Mouse (Mus musculus): Measurements from ENCODE around the gene Zfp329. TPM values are rescaled to one million over a fixed set of nuclear protein-coding genes. Genes with fewer than 3 reads are reported as not detected.

Zfp329 gene
- 1.7 and 2.3 TPM in 2 replicates for polyA plus RNA-seq (2015; fragmentation: Nextera tagmentation; extraction: Ambion mirVana)

GRCm38 (mm10) chr7:12818521-12819295 is at the start of gene Zfp329:
Gene Zfp329, minus strand, starts transcription at chr7:12818858.
- 0 out of 2 replicates have a peak within 1 kb of the TSS, but pooled peaks have one; percentile 29 for H3K27ac ChIP-seq (ENCODE audit: low read length)

GRCm38 (mm10) chr7:12835779-12836178 is 17.1 kb upstream of the Zfp329 start:
- H3K4me2 ChIP-seq (ENCODE audit: low read depth, low read length): peak overlapping the region; percentile 69
- ATAC-seq (ENCODE audit: low read depth): no peak
- peaks cover 37% of the 10 kb centered on the region for H3K36me3 ChIP-seq (ENCODE audit: control insufficient read depth, insufficient read depth)
- no peaks in the 10 kb centered on the region for H3K27me3 ChIP-seq (ENCODE audit: control insufficient read depth, insufficient read depth, low read depth, low read length)
- H3K27ac ChIP-seq (ENCODE audit: low read length): no peak overlapping the region
- H3K4me3 ChIP-seq (ENCODE audit: low read depth, low read length): peak overlapping the region; percentile 70
- no peak overlapping the region for H3K9ac ChIP-seq (ENCODE audit: low read depth, low read length)
- peaks cover 5% of the 10 kb centered on the region for H3K4me1 ChIP-seq (ENCODE audit: control insufficient read depth, low read depth, low read length)
- H3K9me3 ChIP-seq (replicated peaks; ENCODE audit: control insufficient read depth, low read length): peaks cover 8% of the 10 kb centered on the region
- 77% methylated on average over 4 of the region's 4 CpGs for WGBS (ENCODE audit: insufficient replicate concordance)

More at GRCm38 (mm10) chr7:12818521-12819295, at the start of gene Zfp329:
- Histone ChIP-seq H3K9ac (ENCODE audit: low read depth, low read length) (peak within 1 kb of the TSS; percentile 84), H3K36me3 (ENCODE audit: control insufficient read depth, insufficient read depth) (no peaks in the 10 kb centered on the region; the same call in 1 of the 2 replicates), H3K27me3 (ENCODE audit: control insufficient read depth, insufficient read depth, low read depth, low read length) (no peaks in the 10 kb centered on the region), H3K9me3 (replicated peaks; ENCODE audit: control insufficient read depth, low read length) (no peaks in the 10 kb centered on the region), H3K4me3 (ENCODE audit: low read depth, low read length) (peak within 1 kb of the TSS; percentile 78), H3K4me1 (ENCODE audit: control insufficient read depth, low read depth, low read length) (peaks cover 5% of the 10 kb centered on the region), H3K4me2 (ENCODE audit: low read depth, low read length) (peak within 1 kb of the TSS; percentile 85)
- ATAC-seq (ENCODE audit: low read depth): peak; percentile 97
- under 1% methylated on average over 39 of the region's 40 CpGs for WGBS (ENCODE audit: insufficient replicate concordance)

- WGBS (ENCODE audit: insufficient replicate concordance): 25% methylated on average over 13 of the region's 13 CpGs
Observed at GRCm38 (mm10) chr7:12835193-12835671, 16.6 kb upstream of the Zfp329 start.

GRCm38 (mm10) chr7:12834162-12835120 is 15.8 kb upstream of the Zfp329 start, which contains the start of gene Zfp110:
Gene Zfp110, plus strand, starts transcription at chr7:12834761.
- peaks cover 5% of the 10 kb centered on the region for H3K4me1 ChIP-seq (ENCODE audit: control insufficient read depth, low read depth, low read length)
- H3K27ac ChIP-seq (ENCODE audit: low read length): peak within 1 kb of the TSS; percentile 28; the same call in 1 of the 2 replicates
- peak; percentile 97 for ATAC-seq (ENCODE audit: low read depth)
- WGBS (ENCODE audit: insufficient replicate concordance): 2% methylated on average over 47 of the region's 47 CpGs
- peaks cover 25% of the 10 kb centered on the region for H3K36me3 ChIP-seq (ENCODE audit: control insufficient read depth, insufficient read depth)
- peak within 1 kb of the TSS; percentile 70 for H3K4me3 ChIP-seq (ENCODE audit: low read depth, low read length)
- H3K9me3 ChIP-seq (replicated peaks; ENCODE audit: control insufficient read depth, low read length): peaks cover 3% of the 10 kb centered on the region
- no peaks in the 10 kb centered on the region for H3K27me3 ChIP-seq (ENCODE audit: control insufficient read depth, insufficient read depth, low read depth, low read length)
- H3K9ac ChIP-seq (ENCODE audit: low read depth, low read length): peak within 1 kb of the TSS; percentile 67
- H3K4me2 ChIP-seq (ENCODE audit: low read depth, low read length): peak within 1 kb of the TSS; percentile 69

More at GRCm38 (mm10) chr7:12835193-12835671, 16.6 kb upstream of the Zfp329 start:
- peak overlapping the region; percentile 69 for H3K4me2 ChIP-seq (ENCODE audit: low read depth, low read length)
- H3K9ac ChIP-seq (ENCODE audit: low read depth, low read length): peak overlapping the region; percentile 67
- H3K9me3 ChIP-seq (replicated peaks; ENCODE audit: control insufficient read depth, low read length): peaks cover 7% of the 10 kb centered on the region
- H3K4me3 ChIP-seq (ENCODE audit: low read depth, low read length): peak overlapping the region; percentile 70
- no peaks in the 10 kb centered on the region for H3K27me3 ChIP-seq (ENCODE audit: control insufficient read depth, insufficient read depth, low read depth, low read length)
- peak overlapping the region; percentile 28; the same call in 1 of the 2 replicates for H3K27ac ChIP-seq (ENCODE audit: low read length)
- H3K36me3 ChIP-seq (ENCODE audit: control insufficient read depth, insufficient read depth): peaks cover 32% of the 10 kb centered on the region
- ATAC-seq (ENCODE audit: low read depth): 0 out of 2 replicates have a peak, but pooled peaks have one; percentile 5
- H3K4me1 ChIP-seq (ENCODE audit: control insufficient read depth, low read depth, low read length): peaks cover 5% of the 10 kb centered on the region

- 82% methylated on average over 8 of the region's 8 CpGs for WGBS (ENCODE audit: insufficient replicate concordance)
- no peak for ATAC-seq (ENCODE audit: low read depth)
Observed at GRCm38 (mm10) chr7:12815566-12815965, 3.1 kb downstream of the Zfp329 start.

GRCm38 (mm10) chr7:12803727-12804071 is 15.0 kb downstream of the Zfp329 start:
- Histone ChIP-seq H3K27ac (ENCODE audit: low read length) (no peak overlapping the region), H3K9ac (ENCODE audit: low read depth, low read length) (no peak overlapping the region), H3K4me3 (ENCODE audit: low read depth, low read length) (peak overlapping the region; percentile 58), H3K4me1 (ENCODE audit: control insufficient read depth, low read depth, low read length) (peaks cover 2% of the 10 kb centered on the region), H3K36me3 (ENCODE audit: control insufficient read depth, insufficient read depth) (no peaks in the 10 kb centered on the region; the same call in 1 of the 2 replicates), H3K4me2 (ENCODE audit: low read depth, low read length) (peak overlapping the region; percentile 75), H3K27me3 (ENCODE audit: control insufficient read depth, insufficient read depth, low read depth, low read length) (no peaks in the 10 kb centered on the region), H3K9me3 (replicated peaks; ENCODE audit: control insufficient read depth, low read length) (no peaks in the 10 kb centered on the region)
- WGBS (ENCODE audit: insufficient replicate concordance): under 1% methylated on average over 16 of the region's 16 CpGs
- no peak for ATAC-seq (ENCODE audit: low read depth)

More at GRCm38 (mm10) chr7:12815566-12815965, 3.1 kb downstream of the Zfp329 start:
- no peaks in the 10 kb centered on the region for H3K27me3 ChIP-seq (ENCODE audit: control insufficient read depth, insufficient read depth, low read depth, low read length)
- peaks cover 5% of the 10 kb centered on the region for H3K4me1 ChIP-seq (ENCODE audit: control insufficient read depth, low read depth, low read length)
- H3K27ac ChIP-seq (ENCODE audit: low read length): no peak overlapping the region
- H3K36me3 ChIP-seq (ENCODE audit: control insufficient read depth, insufficient read depth): peaks cover 9% of the 10 kb centered on the region
- H3K9ac ChIP-seq (ENCODE audit: low read depth, low read length): no peak overlapping the region
- H3K4me2 ChIP-seq (ENCODE audit: low read depth, low read length): no peak overlapping the region
- H3K4me3 ChIP-seq (ENCODE audit: low read depth, low read length): no peak overlapping the region
- H3K9me3 ChIP-seq (replicated peaks; ENCODE audit: control insufficient read depth, low read length): peaks cover 3% of the 10 kb centered on the region

- Histone ChIP-seq H3K4me1 (ENCODE audit: control insufficient read depth, low read depth, low read length) (peaks cover 2% of the 10 kb centered on the region), H3K4me2 (ENCODE audit: low read depth, low read length) (peak within 1 kb of the TSS; percentile 75), H3K4me3 (ENCODE audit: low read depth, low read length) (peak within 1 kb of the TSS; percentile 58), H3K9me3 (replicated peaks; ENCODE audit: control insufficient read depth, low read length) (no peaks in the 10 kb centered on the region), H3K9ac (ENCODE audit: low read depth, low read length) (peak within 1 kb of the TSS; percentile 46; the same call in 1 of the 2 replicates), H3K27me3 (ENCODE audit: control insufficient read depth, insufficient read depth, low read depth, low read length) (no peaks in the 10 kb centered on the region), H3K27ac (ENCODE audit: low read length) (no peak within 1 kb of the TSS), H3K36me3 (ENCODE audit: control insufficient read depth, insufficient read depth) (no peaks in the 10 kb centered on the region)
- 4% methylated on average over 30 of the region's 31 CpGs for WGBS (ENCODE audit: insufficient replicate concordance)
- peak; percentile 77 for ATAC-seq (ENCODE audit: low read depth)
Observed at GRCm38 (mm10) chr7:12802866-12803726, 15.6 kb downstream of the Zfp329 start, which contains the start of gene Zscan18. Gene Zscan18, minus strand, starts transcription at chr7:12803635.

- WGBS (ENCODE audit: insufficient replicate concordance): 77% methylated on average over 1 of the region's 1 CpGs
- no peak for ATAC-seq (ENCODE audit: low read depth)
- Histone ChIP-seq H3K9ac (ENCODE audit: low read depth, low read length) (no peak overlapping the region), H3K9me3 (replicated peaks; ENCODE audit: control insufficient read depth, low read length) (no peaks in the 10 kb centered on the region), H3K36me3 (ENCODE audit: control insufficient read depth, insufficient read depth) (no peaks in the 10 kb centered on the region), H3K4me3 (ENCODE audit: low read depth, low read length) (no peak overlapping the region), H3K4me1 (ENCODE audit: control insufficient read depth, low read depth, low read length) (peaks cover 2% of the 10 kb centered on the region), H3K4me2 (ENCODE audit: low read depth, low read length) (no peak overlapping the region), H3K27me3 (ENCODE audit: control insufficient read depth, insufficient read depth, low read depth, low read length) (no peaks in the 10 kb centered on the region), H3K27ac (ENCODE audit: low read length) (no peak overlapping the region)
Observed at GRCm38 (mm10) chr7:12799554-12799953, 19.1 kb downstream of the Zfp329 start.
